Mouse (Mus musculus) gastrocnemius, postnatal 4 days (tissue): Measurements from ENCODE around the gene Kctd13. TPM values are rescaled to one million over a fixed set of nuclear protein-coding genes. Genes with fewer than 3 reads are reported as not detected.
"Not testable (repeated sequence)": the region's sequence is repeated elsewhere in the genome, so short reads cannot be mapped to it uniquely, and the experiment has no call there.

ENCODE experiments used
- DNase-seq, 2 experiments: peaks; one replicate each; pipeline ENCODE4 v3.0.0; 2021 to 2022; ENCODE audit warnings: low spot score in 2 of 2, mixed read lengths in 2 of 2
- long read RNA-seq, 2 experiments: library from polyadenylated mRNA; stranded (forward); transcript quantifications; one replicate each; pipeline ENCODE4 v2.0.0; 2021
- total RNA-seq, 2 experiments: library from RNA; stranded (reverse); gene quantifications; 2 replicates each; pipeline ENCODE4 v1.2.3; 2021

Gene Kctd13
- total RNA-seq = 1 to 10 TPM; 6.0 to 7.0 TPM
- long read RNA-seq, experiment 1, transcript Kctd13-201 (6 exons, 1,676 nt) = major isoform, 14 of 15 reads
- long read RNA-seq, experiment 1, partial matches to known transcripts = 1 of 15 reads
- long read RNA-seq, experiment 1, other reads (novel, unspliced or antisense) = 0 of 15 reads
- long read RNA-seq, experiment 2, transcript Kctd13-201 (6 exons, 1,676 nt) = major isoform, 8 of 12 reads
- long read RNA-seq, experiment 2, partial matches to known transcripts = 3 of 12 reads
- long read RNA-seq, experiment 2, other reads (novel, unspliced or antisense) = 0 of 12 reads

- DNase-seq = peak; percentile 92 to 94
Measured at GRCm38 (mm10) chr7:126928384-126929037, at the start of gene Kctd13. Gene Kctd13, plus strand, starts transcription at chr7:126928879.

- no peak for DNase-seq
Measured at GRCm38 (mm10) chr7:126881040-126881439, 47.6 kb upstream of the Kctd13 start.

GRCm38 (mm10) chr7:126883731-126884181 is 44.9 kb upstream of the Kctd13 start:
- DNase-seq = no peak

- peak; percentile 98 to 99 for DNase-seq
Measured at GRCm38 (mm10) chr7:126884286-126885164, 44.2 kb upstream of the Kctd13 start, which contains the start of gene Taok2. Gene Taok2, minus strand, starts transcription at chr7:126884703.

- DNase-seq = no peak
Measured at GRCm38 (mm10) chr7:126887281-126887680, 41.4 kb upstream of the Kctd13 start.

- DNase-seq = no peak
Measured at GRCm38 (mm10) chr7:126888852-126889251, 39.8 kb upstream of the Kctd13 start.

GRCm38 (mm10) chr7:126896912-126897311 is 31.8 kb upstream of the Kctd13 start:
- no peak for DNase-seq

- DNase-seq = peak in 1 of 2 experiments; percentile 23
Measured at GRCm38 (mm10) chr7:126897390-126898101, 31.1 kb upstream of the Kctd13 start.

- peak; percentile 99 for DNase-seq
Measured at GRCm38 (mm10) chr7:126898102-126898990, 30.3 kb upstream of the Kctd13 start.

- DNase-seq = not testable (repeated sequence)
Measured at GRCm38 (mm10) chr7:126899781-126900180, 28.9 kb upstream of the Kctd13 start.

- no peak for DNase-seq
Measured at GRCm38 (mm10) chr7:126905590-126905989, 23.1 kb upstream of the Kctd13 start.

- no peak for DNase-seq
Measured at GRCm38 (mm10) chr7:126914844-126915243, 13.8 kb upstream of the Kctd13 start.

GRCm38 (mm10) chr7:126918356-126918755 is 10.3 kb upstream of the Kctd13 start:
- not testable (repeated sequence) for DNase-seq

GRCm38 (mm10) chr7:126919973-126920372 is 8.7 kb upstream of the Kctd13 start:
- no peak for DNase-seq

GRCm38 (mm10) chr7:126921563-126921962 is 7.1 kb upstream of the Kctd13 start:
- DNase-seq = no peak

GRCm38 (mm10) chr7:126922624-126923060 is 6.0 kb upstream of the Kctd13 start, which contains the start of gene Tmem219:
Gene Tmem219, minus strand, starts transcription at chr7:126922917.
- peak in 1 of 2 experiments; percentile 67 for DNase-seq

GRCm38 (mm10) chr7:126923999-126924398 is 4.7 kb upstream of the Kctd13 start:
- no peak for DNase-seq

GRCm38 (mm10) chr7:126926299-126926698 is 2.4 kb upstream of the Kctd13 start:
- DNase-seq = no peak

GRCm38 (mm10) chr7:126929046-126929445 is 367 bp downstream of the Kctd13 start:
- DNase-seq = no peak

- DNase-seq = no peak
Measured at GRCm38 (mm10) chr7:126932652-126933051, 4.0 kb downstream of the Kctd13 start.
